Mouse (Mus musculus) bone marrow, adult 2 months (tissue): ENCODE measurements around the gene Wwc1.

Experiments
- CTCF ChIP-seq: fragments of 200-500 bp; IDR thresholded peaks from 2 replicates; pipeline ENCODE4 v1.5.1; 2011; ENCODE audit warnings: low read length, control low read depth; ENCODE audit not compliant: control insufficient read depth, insufficient read depth
- POLR2A ChIP-seq: fragments of 200-500 bp; IDR thresholded peaks from 2 replicates; pipeline ENCODE4 v1.6.1; 2011; ENCODE audit warnings: low read depth, mild to moderate bottlenecking, control low read depth, low read length, borderline replicate concordance; ENCODE audit not compliant: control insufficient read depth

- no peak for TF ChIP-seq POLR2A
- TF ChIP-seq CTCF = no peak
These were observed 91.5 kb downstream of the Wwc1 start for GRCm38 (mm10) chr11:35888790-35889189.
